10 mouse cellular contexts compared by ENCODE assay signal in genomic region chr7:24653681-24654080, GRCm38 (mm10). TPM values are rescaled to one million over a fixed set of nuclear protein-coding genes. Genes with fewer than 3 reads are reported as not detected.
DNase-seq lines count a peak whose midpoint lies in the region; ATAC-seq and TF ChIP-seq lines count a peak whose summit lies in the region.
"Had no signal": no experiment of that assay in that cellular context is flagged by ENCODE, and none has a peak within 500 bp of the region (broad histone marks: within the 10 kb centered on the region; RNA-seq: fewer than 3 reads in every experiment).

No protein-coding gene starts in this region.

- H3K36me3 ChIP-seq in midbrain, embryonic 11.5 days (ENCODE audit: control insufficient read depth, insufficient read depth, low read length), result no peaks in the 10 kb centered on the region
- no peaks in the 10 kb centered on the region for H3K36me3 ChIP-seq in midbrain, embryonic 15.5 days (replicated peaks)
- H3K36me3 ChIP-seq in intestine, embryonic 15.5 days, result no peaks in the 10 kb centered on the region
- H3K36me3 ChIP-seq: neural tube, embryonic 12.5 days had no signal

- no peak overlapping the region for H3K4me3 ChIP-seq in midbrain, embryonic 11.5 days (ENCODE audit: low read depth, low read length)
- H3K4me3 ChIP-seq in midbrain, embryonic 15.5 days, result no peak overlapping the region
- no peak overlapping the region for H3K4me3 ChIP-seq in intestine, embryonic 15.5 days (replicated peaks)
- H3K4me3 ChIP-seq in lung, adult 2 months (replicated peaks; ENCODE audit: extremely low read depth, low read depth, low read length), result no peak overlapping the region
- H3K4me3 ChIP-seq: neural tube, embryonic 12.5 days had no signal

- 22% methylated on average over 7 of the region's 7 CpGs for WGBS in midbrain, embryonic 11.5 days
- 26% methylated on average over 7 of the region's 7 CpGs for WGBS in midbrain, embryonic 15.5 days
- 21% methylated on average over 7 of the region's 7 CpGs for WGBS in intestine, embryonic 15.5 days
- WGBS in lung, adult 2 months, result 14% methylated on average over 7 of the region's 7 CpGs

- no peaks in the 10 kb centered on the region for H3K4me1 ChIP-seq in midbrain, embryonic 11.5 days (ENCODE audit: control insufficient read depth, insufficient read depth, low read length)
- H3K4me1 ChIP-seq in midbrain, embryonic 15.5 days, result no peaks in the 10 kb centered on the region
- H3K4me1 ChIP-seq in intestine, embryonic 15.5 days (replicated peaks), result no peaks in the 10 kb centered on the region
- no peaks in the 10 kb centered on the region for H3K4me1 ChIP-seq in lung, adult 2 months (ENCODE audit: control insufficient read depth, insufficient read depth, low read length)
- H3K4me1 ChIP-seq: neural tube, embryonic 12.5 days had no signal

- no peaks in the 10 kb centered on the region for H3K27me3 ChIP-seq in midbrain, embryonic 11.5 days (ENCODE audit: control insufficient read depth, insufficient read depth, low read length)
- H3K27me3 ChIP-seq in midbrain, embryonic 15.5 days (replicated peaks), result no peaks in the 10 kb centered on the region
- H3K27me3 ChIP-seq in intestine, embryonic 15.5 days (replicated peaks), result no peaks in the 10 kb centered on the region
- H3K27me3 ChIP-seq: neural tube, embryonic 12.5 days had no signal

- H3K27ac ChIP-seq in midbrain, embryonic 11.5 days (ENCODE audit: low read depth, low read length), result no peak overlapping the region
- H3K27ac ChIP-seq in midbrain, embryonic 15.5 days, result no peak overlapping the region
- H3K27ac ChIP-seq in intestine, embryonic 15.5 days, result no peak overlapping the region
- H3K27ac ChIP-seq: neural tube, embryonic 12.5 days had no signal

- TF ChIP-seq POLR2A in lung, adult 2 months (IDR thresholded peaks at IDR 0.05; ENCODE audit: borderline replicate concordance, extremely low read depth, low read depth, low read length), result no peak

- no peaks in the 10 kb centered on the region for H3K9me3 ChIP-seq in midbrain, embryonic 11.5 days (ENCODE audit: control insufficient read depth, low read length)
- no peaks in the 10 kb centered on the region for H3K9me3 ChIP-seq in midbrain, embryonic 15.5 days
- no peaks in the 10 kb centered on the region for H3K9me3 ChIP-seq in intestine, embryonic 15.5 days
- H3K9me3 ChIP-seq: neural tube, embryonic 12.5 days had no signal

- H3K9ac ChIP-seq in midbrain, embryonic 11.5 days (ENCODE audit: low read length), result no peak overlapping the region
- H3K9ac ChIP-seq in midbrain, embryonic 15.5 days, result no peak overlapping the region
- H3K9ac ChIP-seq in intestine, embryonic 15.5 days, result no peak overlapping the region
- H3K9ac ChIP-seq: neural tube, embryonic 12.5 days had no signal

- peak; percentile 50; the same call in 1 of the 2 replicates for ATAC-seq in midbrain, embryonic 11.5 days (ENCODE audit: low FRiP score)
- no peak for ATAC-seq in midbrain, embryonic 15.5 days (replicated peaks)
- peak; percentile 41; the same call in 1 of the 2 replicates for ATAC-seq in intestine, embryonic 15.5 days

- no peak overlapping the region for H3K4me2 ChIP-seq in midbrain, embryonic 11.5 days
- H3K4me2 ChIP-seq in midbrain, embryonic 15.5 days, result no peak overlapping the region
- no peak overlapping the region for H3K4me2 ChIP-seq in intestine, embryonic 15.5 days (replicated peaks)
- H3K4me2 ChIP-seq: neural tube, embryonic 12.5 days had no signal

- peak; percentile 96 for TF ChIP-seq CTCF in lung, adult 2 months (IDR thresholded peaks at IDR 0.05; ENCODE audit: insufficient read depth, low read length)

- peak; percentile 94 for DNase-seq in midbrain, embryonic 11.5 days (ENCODE audit: low spot score, missing footprints)
- DNase-seq in T-cell, adult 2 months (ENCODE audit: low spot score), result peak; percentile 65
- DNase-seq in embryo, embryonic 10 days (ENCODE audit: low spot score), result peak; percentile 81
- peak; percentile 52 for DNase-seq in lung, adult 2 months
- DNase-seq in right cerebral cortex, postnatal 14 days, result peak; percentile 21
- peak; percentile 38 for DNase-seq in yolk sac, embryonic 10.5 days (ENCODE audit: low spot score)

RNA-seq across cellular contexts. Expression of gene Lypd3, which starts 17.3 kb away (rescaled TPM):
- 0.76 and 0.83 TPM in 2 replicates for polyA plus RNA-seq in midbrain, embryonic 11.5 days (2014; fragmentation: Nextera tagmentation; extraction: Ambion mirVana)
- polyA plus RNA-seq in midbrain, embryonic 15.5 days (2015; fragmentation: Nextera tagmentation; extraction: Ambion mirVana), result 0.31 and 0.49 TPM in 2 replicates
- 0.44 and 0.64 TPM in 2 replicates for polyA plus RNA-seq in intestine, embryonic 15.5 days (2015; fragmentation: Nextera tagmentation; extraction: Ambion mirVana)
- polyA plus RNA-seq in lung, adult 2 months (2012; rRNA removed), result 0.07 and 63.0 TPM in 2 replicates

RNA-seq across cellular contexts. Expression of gene Tex101, which starts 22.8 kb away (rescaled TPM):
- polyA plus RNA-seq in midbrain, embryonic 11.5 days (2014; fragmentation: Nextera tagmentation; extraction: Ambion mirVana), result not detected in 2 replicates
- polyA plus RNA-seq in midbrain, embryonic 15.5 days (2015; fragmentation: Nextera tagmentation; extraction: Ambion mirVana), result 0.17 TPM in 1 of 2 replicates, not detected in the other
- 0.14 and 0.15 TPM in 2 replicates for polyA plus RNA-seq in intestine, embryonic 15.5 days (2015; fragmentation: Nextera tagmentation; extraction: Ambion mirVana)
- 0.18 TPM in 1 of 2 replicates, not detected in the other for polyA plus RNA-seq in lung, adult 2 months (2012; rRNA removed)
- polyA plus RNA-seq: gonadal fat pad, adult 2 months; neural tube, embryonic 12.5 days had no signal

RNA-seq across cellular contexts. Expression of gene Phldb3, which starts 43.1 kb away (rescaled TPM):
- 0.07 TPM in 1 of 2 replicates, not detected in the other for polyA plus RNA-seq in midbrain, embryonic 11.5 days (2014; fragmentation: Nextera tagmentation; extraction: Ambion mirVana)
- polyA plus RNA-seq in midbrain, embryonic 15.5 days (2015; fragmentation: Nextera tagmentation; extraction: Ambion mirVana), result not detected in 2 replicates
- 0.35 and 0.39 TPM in 2 replicates for polyA plus RNA-seq in intestine, embryonic 15.5 days (2015; fragmentation: Nextera tagmentation; extraction: Ambion mirVana)
- polyA plus RNA-seq in lung, adult 2 months (2012; rRNA removed), result 3.6 and 5.9 TPM in 2 replicates
- polyA plus RNA-seq: neural tube, embryonic 12.5 days had no signal

RNA-seq across cellular contexts. Expression of gene BC049730, which starts 55.4 kb away (rescaled TPM):
- polyA plus RNA-seq in midbrain, embryonic 11.5 days (2014; fragmentation: Nextera tagmentation; extraction: Ambion mirVana), result not detected in 2 replicates
- polyA plus RNA-seq in midbrain, embryonic 15.5 days (2015; fragmentation: Nextera tagmentation; extraction: Ambion mirVana), result not detected in 2 replicates
- polyA plus RNA-seq in intestine, embryonic 15.5 days (2015; fragmentation: Nextera tagmentation; extraction: Ambion mirVana), result not detected in 2 replicates
- polyA plus RNA-seq in lung, adult 2 months (2012; rRNA removed), result not detected in 2 replicates
- polyA plus RNA-seq: neural tube, embryonic 12.5 days had no signal

Comparison
In these comparisons a context has a peak if more than half of its experiments do, and no peak if none do; other contexts are left out.
1. DNase-seq: peak in every context shown above with its lines; median percentile 94 in midbrain, embryonic 11.5 days; 81 in embryo, embryonic 10 days; 65 in T-cell, adult 2 months; 52 in lung, adult 2 months; 38 in yolk sac, embryonic 10.5 days; 21 in right cerebral cortex, postnatal 14 days.